Mouse (Mus musculus) liver, embryonic 15.5 days (tissue): ENCODE data around the gene Mmp11. TPM values are rescaled to one million over a fixed set of nuclear protein-coding genes. Genes with fewer than 3 reads are reported as not detected.
A peak's percentile ranks its signal among the peaks of the same experiment; 100 is the strongest.

Experiments
- ATAC-seq: fragments of 200-750 bp; cut with Nextera tagmentation; 2 replicates; pipeline ENCODE4 v1.8.0; 2017; ENCODE audit warnings: moderate number of reproducible peaks, mild to moderate bottlenecking, moderate library complexity; ENCODE audit not compliant: insufficient read depth
- H3K27ac ChIP-seq: fragments of 300-500 bp; sonication (generic); replicated peaks from 2 replicates; pipeline ENCODE4 v1.5.1; 2015; ENCODE audit warnings: mild to moderate bottlenecking, inconsistent platforms
- H3K27me3 ChIP-seq: fragments of 300-500 bp; sonication (generic); 2 replicates; pipeline ENCODE4 v1.6.1; 2015; ENCODE audit warnings: mild to moderate bottlenecking, inconsistent platforms
- H3K36me3 ChIP-seq: fragments of 300-500 bp; sonication (generic); replicated peaks from 2 replicates; pipeline ENCODE4 v1.6.1; 2015; ENCODE audit warnings: moderate library complexity, mild to moderate bottlenecking, inconsistent platforms
- H3K4me1 ChIP-seq: fragments of 300-500 bp; sonication (generic); replicated peaks from 2 replicates; pipeline ENCODE4 v1.6.1; 2015; ENCODE audit warnings: inconsistent platforms
- H3K4me2 ChIP-seq: fragments of 300-500 bp; sonication (generic); 2 replicates; pipeline ENCODE4 v1.6.1; 2015; ENCODE audit warnings: moderate library complexity, mild to moderate bottlenecking, inconsistent platforms
- H3K4me3 ChIP-seq: fragments of 300-500 bp; sonication (generic); replicated peaks from 2 replicates; pipeline ENCODE4 v1.5.1; 2015; ENCODE audit warnings: mild to moderate bottlenecking, inconsistent platforms
- H3K9ac ChIP-seq: fragments of 300-500 bp; sonication (generic); 2 replicates; pipeline ENCODE4 v1.6.1; 2015; ENCODE audit warnings: moderate library complexity, mild to moderate bottlenecking, inconsistent platforms
- H3K9me3 ChIP-seq: fragments of 300-500 bp; sonication (generic); replicated peaks from 2 replicates; pipeline ENCODE4 v1.6.1; 2016; ENCODE audit warnings: inconsistent platforms
- WGBS: fragments of 180-500 bp; shearing (Covaris S2); methylation state at CpG from one replicate; pipeline ENCODE4 v1.1.7; 2015; ENCODE audit warnings: mixed read lengths; ENCODE audit not compliant: insufficient replicate concordance; 5-methylcytosine and 5-hydroxymethylcytosine counted together
- polyA plus RNA-seq: library from polyadenylated mRNA; unstranded; fragments of >200 nt; fragmentation: Nextera tagmentation; extraction: Ambion mirVana; gene quantifications from 2 replicates; pipeline ENCODE4 v1.2.1, GENCODE M21; 2015

Mmp11 gene
- polyA plus RNA-seq, 1 experiment from 2014 or later, result 2.4 TPM

- WGBS, result 58% methylated on average over 3 of the region's 3 CpGs
- Histone ChIP-seq H3K4me2 (no peak overlapping the region), H3K9ac (no peak overlapping the region), H3K27ac (no peak overlapping the region), H3K36me3 (no peaks in the 10 kb centered on the region), H3K4me3 (no peak overlapping the region), H3K27me3 (peaks cover 16% of the 10 kb centered on the region), H3K9me3 (no peaks in the 10 kb centered on the region), H3K4me1 (no peaks in the 10 kb centered on the region)
- ATAC-seq, result no peak
These were observed 57.5 kb downstream of the Mmp11 start for GRCm38 (mm10) chr10:75878836-75879235.

DNA sequence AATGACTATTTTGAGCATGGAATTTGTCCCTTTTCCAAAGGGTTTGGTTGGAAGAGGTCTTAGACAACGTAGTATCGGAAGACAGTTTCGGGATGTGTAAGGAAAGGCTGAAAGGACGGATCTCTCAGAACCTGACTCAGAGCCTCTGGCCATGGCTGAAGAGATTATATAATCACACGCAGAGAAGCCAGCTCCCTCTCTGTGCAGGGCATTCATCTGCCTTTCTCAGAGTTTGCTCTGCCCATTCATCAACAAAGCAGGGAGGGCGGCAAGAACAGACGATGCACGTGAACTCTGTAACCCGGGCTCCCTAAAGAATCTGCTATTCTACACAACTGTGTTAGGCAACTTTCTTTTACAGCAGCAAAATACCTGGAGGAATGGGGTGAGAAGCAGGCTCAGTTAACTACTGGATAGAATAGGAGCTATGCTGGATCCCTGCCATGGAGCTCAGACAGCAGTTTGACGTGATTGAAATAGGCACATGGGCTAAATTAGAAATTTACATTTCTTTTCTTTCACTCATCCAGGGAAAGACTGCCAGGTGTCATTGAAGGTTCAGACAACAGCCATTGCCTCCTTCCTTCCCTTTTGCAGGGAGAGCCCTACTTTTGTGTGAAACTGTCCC is 62.6 kb downstream of the Mmp11 start:
- peak overlapping the region; percentile 72 for H3K4me2 ChIP-seq
- no peaks in the 10 kb centered on the region for H3K9me3 ChIP-seq
- H3K27me3 ChIP-seq, result 0 out of 2 replicates have a peak, but pooled peaks cover 10% of the 10 kb centered on the region
- no peak for ATAC-seq
- no peak overlapping the region for H3K4me3 ChIP-seq
- 55% methylated on average over 10 of the region's 10 CpGs for WGBS
- H3K9ac ChIP-seq, result no peak overlapping the region
- H3K36me3 ChIP-seq, result no peaks in the 10 kb centered on the region
- no peak overlapping the region for H3K27ac ChIP-seq
- H3K4me1 ChIP-seq, result peaks cover 17% of the 10 kb centered on the region

Other genes with a start within 250 kb of the Mmp11 start
- 14.3 and 14.7 TPM in 2 replicates for gene Cabin1, start 172.2 kb downstream of the Mmp11 start, polyA plus RNA-seq
- 185 and 204 TPM in 2 replicates for gene Ddt, start 163.1 kb downstream of the Mmp11 start, polyA plus RNA-seq
- gene Gm20441, start 155.5 kb downstream of the Mmp11 start, polyA plus RNA-seq, result not detected in 2 replicates
- 14.9 and 15.4 TPM in 2 replicates for gene Gstt3, start 155.1 kb downstream of the Mmp11 start, polyA plus RNA-seq
- gene Gstt1, start 137.9 kb downstream of the Mmp11 start, polyA plus RNA-seq, result 108 and 151 TPM in 2 replicates
- not detected in 2 replicates for gene Gstt4, start 114.0 kb downstream of the Mmp11 start, polyA plus RNA-seq
- 50.5 and 54.2 TPM in 2 replicates for gene Gstt2, start 99.1 kb downstream of the Mmp11 start, polyA plus RNA-seq
- 755 and 825 TPM in 2 replicates for gene Mif, start 76.3 kb downstream of the Mmp11 start, polyA plus RNA-seq
- 0.53 and 0.67 TPM in 2 replicates for gene Derl3, start 43.1 kb downstream of the Mmp11 start, polyA plus RNA-seq
- 63.7 and 64.5 TPM in 2 replicates for gene Smarcb1, start 14.9 kb downstream of the Mmp11 start, polyA plus RNA-seq
- gene Chchd10, start 3.4 kb downstream of the Mmp11 start, polyA plus RNA-seq, result 117 and 142 TPM in 2 replicates
- 25.1 and 27.1 TPM in 2 replicates for gene Gm867, start 4.2 kb upstream of the Mmp11 start, polyA plus RNA-seq
- gene Vpreb3, start 6.6 kb upstream of the Mmp11 start, polyA plus RNA-seq, result 6.4 and 9.1 TPM in 2 replicates
- 0.23 TPM in 1 of 2 replicates, not detected in the other for gene Gm5134, start 18.0 kb upstream of the Mmp11 start, polyA plus RNA-seq
- gene Zfp280b, start 96.2 kb upstream of the Mmp11 start, polyA plus RNA-seq, result 10.8 and 11.2 TPM in 2 replicates
- 0.20 and 0.35 TPM in 2 replicates for gene Slc5a4b, start 174.5 kb upstream of the Mmp11 start, polyA plus RNA-seq
- 0.07 TPM in 1 of 2 replicates, not detected in the other for gene Slc5a4a, start 211.0 kb upstream of the Mmp11 start, polyA plus RNA-seq